Mouse (Mus musculus) kidney, embryonic 16.5 days (tissue): ENCODE measurements around the gene Banf1. TPM values are rescaled to one million over a fixed set of nuclear protein-coding genes. Genes with fewer than 3 reads are reported as not detected.
"Not testable (repeated sequence)": the region's sequence is repeated elsewhere in the genome, so short reads cannot be mapped to it uniquely, and the experiment has no call there.

ENCODE experiments used
- ATAC-seq: fragments of 200-750 bp; cut with Nextera tagmentation; 2 replicates; pipeline ENCODE4 v1.8.0; 2017; ENCODE audit warnings: moderate TSS enrichment; ENCODE audit not compliant: low FRiP score, low TSS enrichment
- H3K27ac ChIP-seq: fragments of 300-500 bp; sonication (generic); 2 replicates; pipeline ENCODE4 v1.5.1; 2014; ENCODE audit warnings: low read length
- H3K27me3 ChIP-seq: fragments of 300-500 bp; sonication (generic); 2 replicates; pipeline ENCODE4 v1.6.1; 2014; ENCODE audit warnings: low read length, control low read depth, mixed read lengths; ENCODE audit not compliant: insufficient read depth
- H3K36me3 ChIP-seq: fragments of 300-500 bp; sonication (generic); 2 replicates; pipeline ENCODE4 v1.6.1; 2014; ENCODE audit warnings: low read length, control low read depth, mixed read lengths; ENCODE audit not compliant: insufficient read depth
- H3K4me1 ChIP-seq: fragments of 300-500 bp; sonication (generic); 2 replicates; pipeline ENCODE4 v1.6.1; 2014; ENCODE audit warnings: low read length, control low read depth, mixed read lengths; ENCODE audit not compliant: insufficient read depth
- H3K4me2 ChIP-seq: fragments of 300-500 bp; sonication (generic); replicated peaks from 2 replicates; pipeline ENCODE4 v1.6.1; 2014; ENCODE audit warnings: low read depth, low read length
- H3K4me3 ChIP-seq: fragments of 300-500 bp; sonication (generic); 2 replicates; pipeline ENCODE4 v1.5.1; 2014; ENCODE audit warnings: mild to moderate bottlenecking, low read length
- H3K9ac ChIP-seq: fragments of 300-500 bp; sonication (generic); replicated peaks from 2 replicates; pipeline ENCODE4 v1.6.1; 2014; ENCODE audit warnings: low read length
- H3K9me3 ChIP-seq: fragments of 300-500 bp; sonication (generic); 2 replicates; pipeline ENCODE4 v1.6.1; 2016; ENCODE audit warnings: low read length, control low read depth
- WGBS: fragments of 180-500 bp; shearing (Covaris S2); extraction: QIAGEN DNeasy Blood & Tissue Kit; methylation state at CpG from one replicate; pipeline ENCODE4 v1.1.7; 2014; 5-methylcytosine and 5-hydroxymethylcytosine counted together
- polyA plus RNA-seq: library from polyadenylated mRNA; unstranded; fragments of >200 nt; fragmentation: Nextera tagmentation; extraction: Ambion mirVana; gene quantifications from 2 replicates; pipeline ENCODE4 v1.2.1, GENCODE M21; 2015

The Banf1 gene
- polyA plus RNA-seq = 453 and 487 TPM in 2 replicates

DNA sequence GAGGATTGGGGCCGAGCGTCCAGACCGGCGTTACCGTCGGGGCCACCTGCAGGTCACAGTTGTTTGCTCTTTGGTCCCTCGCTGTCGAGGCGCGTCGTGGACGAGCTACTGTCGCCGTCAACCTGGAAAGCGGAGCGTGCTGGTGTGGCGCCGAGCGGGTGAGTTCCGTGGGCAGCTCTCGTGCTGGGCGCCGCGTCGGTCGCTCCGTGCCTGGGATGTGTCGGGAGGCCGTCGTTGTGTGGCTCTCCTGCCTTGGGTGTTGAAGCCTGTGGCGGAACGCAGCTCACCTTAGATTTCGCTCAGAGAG lies at the start of gene Banf1:
Banf1 (minus strand) TSS at position 116 of the 307 bp plus-strand sequence.
- H3K9ac ChIP-seq = peak within 1 kb of the TSS; percentile 93
- peak within 1 kb of the TSS; percentile 98 for H3K27ac ChIP-seq
- 0% methylated on average over 33 of the region's 33 CpGs for WGBS
- peak within 1 kb of the TSS; percentile 98 for H3K4me2 ChIP-seq
- H3K27me3 ChIP-seq = no peaks in the 10 kb centered on the region
- peak; percentile 8; the same call in 1 of the 2 replicates for ATAC-seq
- peak within 1 kb of the TSS; percentile 99 for H3K4me3 ChIP-seq
- H3K4me1 ChIP-seq = peaks cover 19% of the 10 kb centered on the region
- no peaks in the 10 kb centered on the region for H3K9me3 ChIP-seq
- H3K36me3 ChIP-seq = peaks cover 54% of the 10 kb centered on the region

GRCm38 (mm10) chr19:5414534-5414957 lies 47.6 kb upstream of the Banf1 start:
- no peaks in the 10 kb centered on the region for H3K9me3 ChIP-seq
- no peaks in the 10 kb centered on the region for H3K4me1 ChIP-seq
- no peaks in the 10 kb centered on the region for H3K27me3 ChIP-seq
- 60% methylated on average over 2 of the region's 2 CpGs for WGBS
- H3K9ac ChIP-seq = no peak overlapping the region
- no peak overlapping the region for H3K4me3 ChIP-seq
- no peak overlapping the region for H3K27ac ChIP-seq
- H3K4me2 ChIP-seq = no peak overlapping the region
- H3K36me3 ChIP-seq = 0 out of 2 replicates have a peak, but pooled peaks cover 2% of the 10 kb centered on the region
- ATAC-seq = no peak

DNA sequence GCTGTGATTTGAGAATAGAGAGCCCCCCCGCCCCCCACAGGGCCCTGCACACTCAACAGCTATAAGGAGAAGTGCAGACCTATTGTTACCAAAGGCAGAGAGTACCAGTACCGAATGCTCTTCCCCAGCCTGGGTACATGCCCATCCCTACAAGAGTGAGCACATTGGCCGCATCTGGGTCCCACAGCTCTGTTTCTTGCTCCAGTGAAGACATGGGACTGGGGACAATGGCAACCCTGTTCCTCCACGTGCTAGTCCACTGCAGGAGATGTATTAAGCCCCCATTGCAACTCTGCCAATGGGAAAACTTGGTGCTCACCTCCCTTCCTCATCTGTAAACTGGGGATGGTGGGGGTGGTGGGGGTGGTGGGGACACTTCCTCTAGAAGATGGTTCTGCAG lies 46.9 kb upstream of the Banf1 start:
- no peak for ATAC-seq
- Histone ChIP-seq H3K27me3 (no peaks in the 10 kb centered on the region), H3K9me3 (no peaks in the 10 kb centered on the region), H3K9ac (no peak overlapping the region), H3K4me2 (no peak overlapping the region), H3K36me3 (no peaks in the 10 kb centered on the region), H3K4me3 (no peak overlapping the region), H3K4me1 (no peaks in the 10 kb centered on the region), H3K27ac (no peak overlapping the region)
- 74% methylated on average over 4 of the region's 4 CpGs for WGBS

GRCm38 (mm10) chr19:5411961-5412360 lies 45.0 kb upstream of the Banf1 start:
- H3K4me2 ChIP-seq = no peak overlapping the region
- H3K27me3 ChIP-seq = no peaks in the 10 kb centered on the region
- no peaks in the 10 kb centered on the region for H3K9me3 ChIP-seq
- no peak for ATAC-seq
- H3K36me3 ChIP-seq = no peaks in the 10 kb centered on the region
- peaks cover 11% of the 10 kb centered on the region; the same call in 1 of the 2 replicates for H3K4me1 ChIP-seq
- WGBS = 59% methylated on average over 5 of the region's 5 CpGs
- no peak overlapping the region for H3K9ac ChIP-seq
- H3K4me3 ChIP-seq = no peak overlapping the region
- H3K27ac ChIP-seq = no peak overlapping the region

DNA sequence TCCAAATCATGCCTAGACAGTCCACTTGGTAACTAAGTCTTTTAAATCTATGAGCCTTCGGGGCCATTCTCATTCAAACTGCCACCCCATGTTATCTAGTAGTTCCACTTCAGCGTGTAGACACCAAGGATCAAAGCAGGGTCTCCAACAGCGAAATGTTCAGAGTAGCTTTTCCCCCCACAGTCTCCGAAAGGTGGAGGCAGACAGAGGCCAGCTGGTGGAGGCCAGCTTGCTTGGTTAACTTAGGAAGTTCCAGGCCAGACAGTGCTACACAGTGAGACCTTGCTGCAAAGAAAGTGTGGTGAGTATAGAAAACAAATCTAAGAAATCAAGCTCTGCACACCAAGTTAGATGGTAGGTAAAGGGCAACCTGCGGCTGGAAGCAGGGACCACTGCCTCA lies 43.7 kb upstream of the Banf1 start:
- Histone ChIP-seq H3K4me1 (peaks cover 15% of the 10 kb centered on the region; the same call in 1 of the 2 replicates), H3K4me3 (no peak overlapping the region), H3K9me3 (no peaks in the 10 kb centered on the region), H3K36me3 (no peaks in the 10 kb centered on the region), H3K4me2 (no peak overlapping the region), H3K27ac (no peak overlapping the region), H3K9ac (no peak overlapping the region), H3K27me3 (no peaks in the 10 kb centered on the region)
- WGBS = 80% methylated on average over 5 of the region's 5 CpGs
- ATAC-seq = no peak

DNA sequence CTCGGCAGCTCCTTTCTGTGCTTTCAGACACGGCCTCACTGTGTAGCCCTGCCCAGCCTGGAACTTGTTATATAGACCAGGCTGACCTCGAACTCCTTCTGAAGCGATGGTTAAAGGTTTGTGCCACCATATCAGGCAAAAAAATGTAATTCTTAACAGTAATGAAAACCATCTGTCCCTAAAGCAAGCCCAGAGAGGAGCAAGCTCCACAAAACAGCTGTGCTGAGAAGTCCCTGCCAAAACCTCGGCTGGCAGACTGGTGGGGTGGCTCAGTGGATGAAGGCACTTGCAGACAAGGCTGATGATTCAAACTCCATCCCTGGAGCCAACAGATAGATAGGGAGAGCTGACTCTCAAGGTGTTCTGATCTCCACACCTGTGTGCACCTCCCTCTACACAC lies 42.1 kb upstream of the Banf1 start:
- H3K9me3 ChIP-seq = no peaks in the 10 kb centered on the region
- H3K4me1 ChIP-seq = peaks cover 15% of the 10 kb centered on the region; the same call in 1 of the 2 replicates
- WGBS = 82% methylated on average over 5 of the region's 5 CpGs
- no peak overlapping the region for H3K4me2 ChIP-seq
- no peak overlapping the region for H3K9ac ChIP-seq
- ATAC-seq = no peak
- no peaks in the 10 kb centered on the region for H3K36me3 ChIP-seq
- H3K4me3 ChIP-seq = no peak overlapping the region
- no peak overlapping the region for H3K27ac ChIP-seq
- no peaks in the 10 kb centered on the region for H3K27me3 ChIP-seq

DNA sequence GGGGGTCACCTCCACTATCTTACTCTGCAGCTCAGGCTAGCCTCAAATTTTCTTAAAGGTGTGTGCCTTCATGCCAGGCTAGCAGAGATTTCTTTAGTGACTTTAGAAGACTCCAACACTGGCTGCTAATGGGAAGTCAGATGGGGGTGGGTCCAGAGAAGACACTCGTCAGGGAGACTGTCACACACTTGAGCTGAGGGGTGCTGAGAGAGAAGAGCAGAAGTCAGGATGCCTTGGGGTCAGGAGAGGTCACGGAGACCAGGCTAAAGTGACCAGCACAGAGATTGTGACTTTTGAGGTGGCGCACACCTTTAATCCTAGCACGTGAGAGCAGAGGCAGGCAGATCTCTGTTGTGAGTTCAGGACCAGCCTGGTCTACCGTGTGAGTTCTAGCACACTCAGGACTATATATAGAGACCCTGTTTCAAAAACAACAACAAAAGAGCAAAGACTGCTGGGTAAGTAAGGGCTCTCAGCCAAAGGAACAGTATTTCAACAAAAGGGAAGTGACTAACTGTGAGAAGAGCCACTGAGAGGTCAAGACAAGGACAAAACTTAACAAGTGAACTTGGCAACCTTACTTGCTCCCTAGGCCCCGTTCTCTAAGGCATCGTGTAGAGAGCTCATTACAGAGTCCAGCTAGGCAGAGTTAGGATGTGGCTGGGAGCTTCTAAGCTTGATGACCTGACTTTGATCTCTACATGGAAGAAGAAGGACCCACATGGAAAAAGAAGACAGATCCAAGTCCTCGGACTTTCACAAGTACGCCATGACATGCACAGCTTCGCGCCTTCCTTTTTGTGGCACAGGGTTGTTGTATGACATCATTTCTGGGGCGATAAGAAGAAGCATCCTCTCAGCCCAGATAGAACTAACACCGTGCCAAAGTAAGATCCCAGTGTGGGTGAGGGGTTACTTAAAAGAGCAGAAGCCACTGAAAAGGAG lies 41.4 kb upstream of the Banf1 start:
- 81% methylated on average over 13 of the region's 13 CpGs for WGBS
- no peak for ATAC-seq
- Histone ChIP-seq H3K36me3 (no peaks in the 10 kb centered on the region), H3K4me2 (peak overlapping the region; percentile 77; the same call in 1 of the 2 replicates), H3K27me3 (no peaks in the 10 kb centered on the region), H3K9ac (no peak overlapping the region), H3K4me1 (peaks cover 15% of the 10 kb centered on the region; the same call in 1 of the 2 replicates), H3K27ac (no peak overlapping the region), H3K4me3 (no peak overlapping the region), H3K9me3 (no peaks in the 10 kb centered on the region)

DNA sequence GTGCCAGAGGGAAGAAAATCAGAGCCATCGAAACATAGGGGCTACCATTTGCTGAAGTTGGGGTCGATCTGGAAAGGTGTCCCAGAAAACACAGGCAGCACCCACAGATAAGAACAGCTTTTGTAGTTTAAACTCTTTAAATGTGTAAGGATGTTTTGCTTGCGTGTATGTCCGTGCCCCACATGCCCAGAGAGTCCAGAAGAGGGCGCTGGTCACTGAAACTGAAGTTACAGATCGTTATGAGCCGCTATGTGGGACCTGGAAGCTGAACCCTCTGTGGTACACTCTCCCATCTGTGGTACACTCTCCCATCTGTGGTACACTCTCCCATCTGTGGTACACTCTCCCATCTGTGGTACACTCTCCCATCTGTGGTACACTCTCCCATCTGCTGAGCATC lies 40.2 kb upstream of the Banf1 start:
- peak overlapping the region; percentile 91 for H3K9ac ChIP-seq
- H3K36me3 ChIP-seq = no peaks in the 10 kb centered on the region
- peak; percentile 55 for ATAC-seq
- H3K4me2 ChIP-seq = peak overlapping the region; percentile 77
- peak overlapping the region; percentile 97 for H3K27ac ChIP-seq
- no peaks in the 10 kb centered on the region for H3K9me3 ChIP-seq
- WGBS = 19% methylated on average over 7 of the region's 7 CpGs
- peaks cover 15% of the 10 kb centered on the region; the same call in 1 of the 2 replicates for H3K4me1 ChIP-seq
- H3K27me3 ChIP-seq = no peaks in the 10 kb centered on the region
- H3K4me3 ChIP-seq = peak overlapping the region; percentile 70

DNA sequence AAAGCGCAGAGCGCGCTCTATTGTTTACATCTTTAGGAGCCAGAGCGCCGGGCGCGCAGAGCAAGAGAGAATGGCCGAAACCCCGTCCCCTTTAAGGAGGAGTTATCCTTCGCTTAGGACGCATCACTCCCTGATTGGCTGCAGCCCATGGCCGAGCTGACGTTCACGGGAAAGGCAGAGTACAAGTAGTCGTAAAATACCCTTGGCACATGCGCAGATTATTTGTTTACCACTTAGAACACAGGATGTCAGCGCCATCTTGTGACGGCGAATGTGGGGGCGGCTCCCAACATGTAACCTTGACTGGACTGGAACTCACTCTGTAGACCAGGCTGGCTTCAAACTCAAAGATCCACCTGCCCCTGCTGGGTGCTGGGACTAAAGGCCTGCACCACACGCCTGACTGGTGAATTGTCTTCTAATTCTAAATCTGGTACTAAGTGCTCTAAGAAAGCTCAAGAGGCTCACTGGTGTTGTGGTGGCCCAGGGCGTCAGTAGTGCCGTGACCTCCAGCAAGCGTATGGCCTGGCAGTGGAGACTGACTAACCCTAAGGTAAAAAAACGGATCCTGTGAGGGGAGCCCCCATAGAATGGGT lies 39.7 kb upstream of the Banf1 start:
- H3K4me3 ChIP-seq = peak overlapping the region; percentile 70
- not testable (repeated sequence) for H3K27me3 ChIP-seq, H3K9me3 ChIP-seq, H3K36me3 ChIP-seq
- peak overlapping the region; percentile 97 for H3K27ac ChIP-seq
- WGBS = 11% methylated on average over 20 of the region's 25 CpGs
- H3K4me1 ChIP-seq = peaks cover 15% of the 10 kb centered on the region; the same call in 1 of the 2 replicates
- H3K9ac ChIP-seq = peak overlapping the region; percentile 91
- peak overlapping the region; percentile 77 for H3K4me2 ChIP-seq
- peak; percentile 82 for ATAC-seq

- Histone ChIP-seq H3K4me2 (peak overlapping the region; percentile 66), H3K27ac (peak overlapping the region; percentile 69), H3K4me3 (peak overlapping the region; percentile 44), H3K27me3 (no peaks in the 10 kb centered on the region), H3K4me1 (peaks cover 15% of the 10 kb centered on the region; the same call in 1 of the 2 replicates), H3K36me3 (no peaks in the 10 kb centered on the region), H3K9ac (peak overlapping the region; percentile 70), H3K9me3 (no peaks in the 10 kb centered on the region)
- no peak for ATAC-seq
- 22% methylated on average over 7 of the region's 7 CpGs for WGBS
Measured at GRCm38 (mm10) chr19:5405924-5406323, 39.0 kb upstream of the Banf1 start.
